Mouse (Mus musculus) kidney, postnatal 25 days (tissue): ENCODE measurements around the gene Avl9.
A peak's percentile ranks its signal among the peaks of the same experiment; 100 is the strongest.

ENCODE experiments used
- DNase-seq, 2 experiments: peaks; one replicate each; pipeline ENCODE4 v3.0.0; 2021; ENCODE audit warnings: mixed read lengths in 2 of 2

The Avl9 gene

DNA sequence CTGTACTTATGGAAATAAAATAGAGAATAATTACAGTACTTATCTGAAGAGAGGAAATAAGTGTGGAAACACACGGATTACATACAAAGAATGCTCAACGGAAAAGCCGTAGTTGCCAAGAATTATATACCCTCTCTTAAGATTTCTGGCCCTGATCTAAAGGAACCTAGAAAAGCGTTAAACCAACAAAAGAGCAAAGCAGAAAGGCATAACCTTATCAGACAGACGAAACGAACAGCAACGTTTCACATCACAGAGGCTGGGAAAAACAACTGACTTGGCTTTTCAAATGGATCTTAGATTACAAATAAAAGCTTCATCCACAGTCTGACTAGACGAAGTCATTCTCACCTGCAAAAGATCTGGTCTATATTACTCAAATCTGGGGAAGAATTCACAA lies 81.5 kb downstream of the Avl9 start:
- DNase-seq = no peak

DNA sequence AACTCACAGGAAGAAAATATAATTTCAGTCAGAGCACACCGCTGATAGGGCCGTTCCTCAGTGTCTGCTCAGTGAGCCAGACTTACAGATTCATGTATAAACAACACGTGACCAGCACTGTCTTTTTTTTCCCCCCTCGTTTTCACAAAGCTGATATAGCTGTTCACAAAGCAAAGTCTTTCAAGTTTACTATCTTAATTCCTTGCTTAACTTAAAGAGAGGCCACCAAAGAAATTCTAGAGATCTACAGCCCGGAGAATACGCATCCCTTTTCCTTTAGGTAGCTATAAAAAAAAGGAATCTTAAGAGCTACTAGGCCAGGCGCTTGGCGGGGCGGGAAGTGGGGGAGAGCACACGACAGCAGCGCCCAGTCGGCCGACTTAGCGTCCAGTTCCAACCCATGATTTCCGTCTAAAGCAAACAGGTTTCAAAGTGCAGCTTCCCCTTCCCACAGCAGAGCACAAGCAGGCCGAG lies 82.0 kb downstream of the Avl9 start:
- peak; percentile 55 to 70 for DNase-seq

GRCm38 (mm10) chr6:56797311-56798151 lies 82.8 kb downstream of the Avl9 start, which contains the start of gene Kbtbd2:
TSS of gene Kbtbd2 (minus strand) at chr6:56797813.
- DNase-seq = peak; percentile 95 to 98

DNA sequence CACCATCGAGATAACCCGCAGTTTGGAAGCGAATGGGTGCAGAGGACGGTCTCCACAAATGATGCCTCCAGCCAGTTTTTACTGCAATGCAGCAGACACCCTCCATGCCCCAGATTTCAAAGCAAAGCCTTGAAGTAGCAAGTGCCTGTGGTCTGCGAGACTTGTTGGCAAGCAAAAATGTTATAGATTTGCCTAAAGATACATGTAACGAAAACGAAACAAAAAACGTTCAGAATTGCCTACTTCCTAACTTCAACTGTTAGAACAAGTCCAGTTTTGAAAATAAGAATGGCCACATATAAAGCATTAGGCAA lies 83.4 kb downstream of the Avl9 start:
- peak in 1 of 2 experiments; percentile 13 for DNase-seq

DNA sequence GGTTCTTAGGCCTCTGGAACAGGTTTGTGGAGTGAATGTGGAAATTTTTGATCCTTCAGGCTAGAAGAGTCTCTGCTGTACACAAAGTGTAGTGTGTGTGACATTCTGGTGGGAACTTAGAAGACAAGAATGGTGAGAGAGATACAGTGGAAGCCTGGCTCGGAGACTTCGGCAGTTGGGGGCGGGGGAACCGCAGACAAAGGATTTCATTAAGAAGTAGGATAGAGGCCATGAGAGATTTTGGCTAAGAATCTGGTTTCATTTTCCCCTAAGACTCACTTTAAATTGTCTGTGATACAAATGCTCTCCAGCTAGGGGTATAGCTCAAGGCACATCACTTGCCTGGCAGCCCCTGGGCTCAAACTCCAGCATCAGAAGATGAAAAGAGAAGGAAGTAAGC lies 90.3 kb downstream of the Avl9 start:
- no peak for DNase-seq

GRCm38 (mm10) chr6:56806195-56806594 lies 91.5 kb downstream of the Avl9 start:
- DNase-seq = no peak

- peak in 1 of 2 experiments; percentile 42 for DNase-seq
Measured at GRCm38 (mm10) chr6:56808656-56809055, 94.0 kb downstream of the Avl9 start.
